Mouse (Mus musculus): ENCODE data around the gene Cpsf4. TPM values are rescaled to one million over a fixed set of nuclear protein-coding genes. Genes with fewer than 3 reads are reported as not detected.

Cpsf4 gene
- total and polyA plus RNA-seq, 2 experiments from 2014 or later = 39.2 to 52.7 TPM

DNA sequence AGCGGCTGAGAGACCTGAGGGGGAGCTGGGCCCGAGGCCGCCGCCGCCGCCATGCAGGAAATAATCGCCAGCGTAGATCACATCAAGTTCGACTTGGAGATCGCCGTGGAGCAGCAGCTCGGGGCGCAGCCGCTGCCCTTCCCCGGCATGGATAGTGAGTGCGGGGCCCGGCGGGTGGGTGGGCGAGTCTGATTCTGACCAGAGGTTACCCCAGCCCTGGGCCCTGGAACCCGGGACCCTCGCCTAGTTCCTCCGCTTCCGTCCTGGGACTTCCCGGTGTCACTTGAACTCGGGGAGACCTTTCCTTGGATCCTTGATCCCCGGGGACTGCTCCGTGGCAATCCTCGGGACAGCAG is 271 bp downstream of the Cpsf4 start:
- H3K9ac ChIP-seq = peak overlapping the region; percentile 87
- no peaks in the 10 kb centered on the region for H3K9me3 ChIP-seq (ENCODE audit: low read length)
- DNase-seq = no peak
- H3K4me1 ChIP-seq (ENCODE audit: insufficient read depth) = peaks cover 18% of the 10 kb centered on the region
- peak overlapping the region; percentile 83 for H3K27ac ChIP-seq (ENCODE audit: low read depth, low read length)
- ATAC-seq = peak; percentile 2; the same call in 1 of the 2 replicates
- H3K4me3 ChIP-seq (ENCODE audit: low read depth, low read length) = peak overlapping the region; percentile 92
- H3K27me3 ChIP-seq (ENCODE audit: insufficient read depth, low read length) = no peaks in the 10 kb centered on the region
- 1% methylated on average over 27 of the region's 28 CpGs for whole genome bisulfite sequencing
- H3K4me2 ChIP-seq (ENCODE audit: low read depth) = peak overlapping the region; percentile 75
- no peak for TF ChIP-seq CTCF (IDR thresholded peaks at IDR 0.05; ENCODE audit: low read depth)
- H3K36me3 ChIP-seq (ENCODE audit: insufficient read depth) = peaks cover 37% of the 10 kb centered on the region

DNA sequence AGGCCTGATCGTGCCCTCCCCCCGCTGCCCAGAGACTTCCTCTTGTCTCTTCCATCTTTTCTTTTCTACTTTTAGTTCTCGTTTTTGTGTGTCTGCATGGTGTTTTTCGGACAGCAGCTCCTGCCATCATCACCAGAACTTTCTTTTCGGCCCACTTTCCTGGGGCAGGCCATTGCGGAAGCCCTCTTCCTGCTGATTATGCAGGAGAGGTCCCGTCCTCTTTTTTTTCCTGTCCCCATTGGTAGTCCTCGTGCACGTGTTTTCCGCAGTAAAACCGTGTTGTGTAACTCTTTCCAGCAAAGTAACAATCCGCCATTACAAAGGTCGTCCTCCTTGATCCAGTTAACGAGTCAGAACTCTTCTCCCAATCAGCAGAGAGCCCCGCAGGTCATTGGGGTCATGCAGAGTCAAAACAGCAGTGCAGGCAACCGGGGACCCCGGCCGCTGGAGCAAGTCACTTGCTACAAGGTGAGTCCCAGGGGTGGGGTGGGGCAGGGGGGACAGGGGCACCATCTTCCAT is 11.5 kb downstream of the Cpsf4 start:
- Histone ChIP-seq H3K9ac (no peak overlapping the region), H3K9me3 (ENCODE audit: low read length) (no peaks in the 10 kb centered on the region), H3K4me3 (ENCODE audit: low read depth, low read length) (no peak overlapping the region), H3K4me2 (ENCODE audit: low read depth) (no peak overlapping the region), H3K27me3 (ENCODE audit: insufficient read depth, low read length) (no peaks in the 10 kb centered on the region), H3K36me3 (ENCODE audit: insufficient read depth) (peaks cover 92% of the 10 kb centered on the region), H3K27ac (ENCODE audit: low read depth, low read length) (no peak overlapping the region), H3K4me1 (ENCODE audit: insufficient read depth) (no peaks in the 10 kb centered on the region)
- 83% methylated on average over 18 of the region's 18 CpGs for WGBS
- TF ChIP-seq CTCF (IDR thresholded peaks at IDR 0.05; ENCODE audit: low read depth) = no peak
- no peak for DNase-seq
- ATAC-seq = no peak

DNA sequence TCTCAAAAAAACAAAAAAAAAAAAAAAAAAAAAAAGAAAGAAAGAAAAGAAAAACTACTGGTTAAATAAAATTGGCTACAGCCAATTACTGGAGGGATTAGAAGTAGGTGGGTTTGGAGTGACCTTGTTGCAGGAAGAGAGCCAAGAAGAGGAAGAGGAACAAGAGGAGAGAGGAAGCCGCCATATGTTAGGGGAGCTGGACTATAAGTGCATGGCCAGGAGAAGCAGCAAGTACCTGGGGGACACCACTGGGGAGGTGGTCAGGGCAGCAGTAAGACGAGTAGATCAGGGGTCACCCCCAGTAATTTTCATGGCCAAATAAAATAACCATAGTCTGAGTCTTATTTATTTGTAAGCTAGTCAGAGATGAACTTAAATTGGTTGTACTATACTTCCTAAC is 18.2 kb downstream of the Cpsf4 start:
- H3K9ac ChIP-seq = no peak overlapping the region
- no peaks in the 10 kb centered on the region for H3K9me3 ChIP-seq (ENCODE audit: low read length)

DNA sequence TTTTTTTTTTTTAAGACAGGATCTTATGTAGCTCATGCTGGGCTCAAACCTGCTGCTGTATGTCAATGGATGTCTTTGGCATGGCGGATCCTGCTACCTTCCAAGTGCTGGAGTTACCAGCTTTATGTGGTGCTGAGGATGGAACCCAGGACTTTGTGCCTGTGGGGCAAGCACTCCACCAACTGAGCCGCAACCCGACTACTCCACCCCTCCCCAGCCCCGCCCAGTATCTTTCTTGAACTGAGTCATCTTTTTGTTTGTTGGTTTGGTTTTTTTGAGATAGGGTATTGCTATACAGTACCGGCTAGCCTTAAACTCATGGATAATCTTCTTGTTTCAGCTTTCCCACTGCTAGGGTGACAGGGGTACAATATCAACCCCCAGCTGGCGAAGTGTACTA is 22.4 kb downstream of the Cpsf4 start:
- peaks cover 14% of the 10 kb centered on the region; the same call in 1 of the 2 replicates for H3K4me1 ChIP-seq (ENCODE audit: insufficient read depth)
- no peak overlapping the region for H3K4me3 ChIP-seq (ENCODE audit: low read depth, low read length)
- no peak overlapping the region for H3K4me2 ChIP-seq (ENCODE audit: low read depth)
- no peak for DNase-seq
- H3K27me3 ChIP-seq (ENCODE audit: insufficient read depth, low read length) = no peaks in the 10 kb centered on the region
- H3K27ac ChIP-seq (ENCODE audit: low read depth, low read length) = no peak overlapping the region
- H3K36me3 ChIP-seq (ENCODE audit: insufficient read depth) = peaks cover 38% of the 10 kb centered on the region
- WGBS = 93% methylated on average over 6 of the region's 6 CpGs
- ATAC-seq = no peak
- TF ChIP-seq CTCF (IDR thresholded peaks at IDR 0.05; ENCODE audit: low read depth) = no peak
- H3K9ac ChIP-seq = no peak overlapping the region
- no peaks in the 10 kb centered on the region for H3K9me3 ChIP-seq (ENCODE audit: low read length)

More for the DNA sequence above, 18.2 kb downstream of the Cpsf4 start:
- whole genome bisulfite sequencing = 91% methylated on average over 2 of the region's 2 CpGs
- TF ChIP-seq CTCF (IDR thresholded peaks at IDR 0.05; ENCODE audit: low read depth) = no peak
- Histone ChIP-seq H3K27ac (ENCODE audit: low read depth, low read length) (no peak overlapping the region), H3K4me3 (ENCODE audit: low read depth, low read length) (no peak overlapping the region), H3K4me2 (ENCODE audit: low read depth) (no peak overlapping the region), H3K27me3 (ENCODE audit: insufficient read depth, low read length) (no peaks in the 10 kb centered on the region), H3K36me3 (ENCODE audit: insufficient read depth) (peaks cover 70% of the 10 kb centered on the region), H3K4me1 (ENCODE audit: insufficient read depth) (peaks cover 5% of the 10 kb centered on the region; the same call in 1 of the 2 replicates)
- DNase-seq (no peak), ATAC-seq (no peak)

DNA sequence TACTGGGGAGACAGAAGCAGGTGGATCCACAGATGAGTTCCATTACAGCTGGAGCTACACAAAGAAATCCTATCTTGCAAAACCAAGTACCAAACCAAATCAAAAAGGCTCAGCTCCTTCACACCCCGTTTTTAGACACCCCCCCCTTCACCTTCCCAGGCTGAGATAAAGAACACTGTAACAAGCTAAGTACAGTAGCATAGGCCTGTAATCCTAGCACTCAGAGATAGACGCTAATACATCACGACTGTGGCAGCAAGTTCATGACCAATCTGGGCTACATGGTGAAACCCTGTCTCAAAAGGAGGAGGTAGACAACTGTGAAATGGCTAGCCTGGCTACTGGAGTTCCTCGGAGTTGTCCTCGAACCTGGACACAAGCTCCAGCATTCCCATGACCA is 23.4 kb downstream of the Cpsf4 start:
- H3K9me3 ChIP-seq (ENCODE audit: low read length) = no peaks in the 10 kb centered on the region
- 51% methylated on average over 5 of the region's 5 CpGs for WGBS
- H3K27me3 ChIP-seq (ENCODE audit: insufficient read depth, low read length) = no peaks in the 10 kb centered on the region
- peak overlapping the region; percentile 97 for H3K9ac ChIP-seq
- TF ChIP-seq CTCF (IDR thresholded peaks at IDR 0.05; ENCODE audit: low read depth) = no peak
- peaks cover 41% of the 10 kb centered on the region for H3K36me3 ChIP-seq (ENCODE audit: insufficient read depth)
- peak overlapping the region; percentile 77 for H3K4me3 ChIP-seq (ENCODE audit: low read depth, low read length)
- peaks cover 14% of the 10 kb centered on the region; the same call in 1 of the 2 replicates for H3K4me1 ChIP-seq (ENCODE audit: insufficient read depth)
- H3K27ac ChIP-seq (ENCODE audit: low read depth, low read length) = no peak overlapping the region
- H3K4me2 ChIP-seq (ENCODE audit: low read depth) = peak overlapping the region; percentile 84
- DNase-seq = no peak
- no peak for ATAC-seq

DNA sequence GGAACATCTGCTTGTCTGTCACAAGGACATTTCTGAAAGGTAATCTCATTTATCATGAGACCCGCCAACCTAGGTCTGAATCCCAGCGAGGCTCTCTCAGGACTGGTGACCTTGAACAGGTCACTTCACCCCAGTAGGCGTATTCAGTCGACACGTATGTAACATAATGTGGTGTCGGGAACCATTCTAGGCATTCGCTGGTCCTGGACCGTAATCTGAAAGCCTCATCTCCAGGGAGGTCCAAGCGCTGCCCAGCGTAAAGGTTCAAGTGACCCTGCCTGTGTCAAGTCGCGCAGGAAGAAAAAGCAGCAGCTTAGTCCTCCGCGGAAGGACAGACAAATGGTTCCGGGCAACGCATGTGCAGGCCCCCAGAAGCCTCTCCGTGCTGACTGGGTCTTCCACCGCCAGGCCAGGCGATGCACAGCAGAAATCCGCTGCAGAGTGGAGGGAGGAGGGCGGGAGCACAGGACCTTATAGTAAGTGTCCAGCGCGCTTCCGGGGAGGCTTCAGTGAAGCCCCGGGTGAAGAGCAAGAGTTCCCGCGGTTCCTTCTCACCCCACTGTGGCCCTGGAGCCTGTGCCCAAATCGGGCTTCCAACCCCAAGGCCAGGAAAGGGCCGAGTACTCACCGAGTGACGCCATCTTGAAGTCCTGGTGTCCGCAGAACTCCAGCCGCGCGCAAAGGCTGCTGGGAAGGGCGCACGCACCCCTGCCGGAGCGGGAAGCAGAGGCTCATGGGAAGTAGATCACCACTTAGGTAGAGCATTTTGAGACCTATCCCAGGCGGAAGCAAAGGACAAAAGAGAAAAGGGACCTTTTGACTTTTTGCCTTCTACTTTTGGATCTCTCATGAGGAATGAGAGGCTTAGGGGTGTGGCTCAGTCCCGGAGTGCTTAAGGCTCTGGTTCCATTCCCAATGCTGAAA is 24.1 kb downstream of the Cpsf4 start:
- H3K9me3 ChIP-seq (ENCODE audit: low read length) = no peaks in the 10 kb centered on the region
- 2% methylated on average over 41 of the region's 41 CpGs for WGBS
- H3K4me3 ChIP-seq (ENCODE audit: low read depth, low read length) = peak overlapping the region; percentile 77
- peaks cover 14% of the 10 kb centered on the region; the same call in 1 of the 2 replicates for H3K4me1 ChIP-seq (ENCODE audit: insufficient read depth)
- DNase-seq (peak; percentile 93), ATAC-seq (peak; percentile 92)
- H3K4me2 ChIP-seq (ENCODE audit: low read depth) = peak overlapping the region; percentile 84
- H3K27ac ChIP-seq (ENCODE audit: low read depth, low read length) = peak overlapping the region; percentile 88
- H3K9ac ChIP-seq = peak overlapping the region; percentile 97
- TF ChIP-seq CTCF (IDR thresholded peaks at IDR 0.05; ENCODE audit: low read depth) = no peak
- H3K36me3 ChIP-seq (ENCODE audit: insufficient read depth) = peaks cover 40% of the 10 kb centered on the region
- no peaks in the 10 kb centered on the region for H3K27me3 ChIP-seq (ENCODE audit: insufficient read depth, low read length)

DNA sequence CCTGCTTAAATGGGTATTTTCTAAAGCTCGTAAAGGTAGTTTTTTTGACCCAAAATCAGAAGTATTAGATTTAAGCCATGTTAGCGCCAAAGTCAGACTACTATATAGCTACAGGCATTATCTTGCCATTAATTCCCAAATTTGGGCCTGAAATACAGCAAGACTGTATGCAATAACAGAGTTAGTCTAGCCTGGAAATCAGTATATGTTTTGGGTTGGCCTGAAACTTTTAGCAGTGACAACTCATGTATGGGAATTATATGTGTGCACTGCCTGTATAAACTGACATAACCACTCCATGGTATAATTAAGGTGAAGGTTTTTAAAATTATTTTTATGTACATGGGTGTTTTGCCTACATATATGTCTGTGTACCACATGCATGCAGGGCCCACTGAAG is 24.9 kb downstream of the Cpsf4 start, which contains the start of gene Atp5j2:
Gene Atp5j2 (minus strand): TSS at position 101 of the 400 bp plus-strand sequence.
- H3K4me2 ChIP-seq (ENCODE audit: low read depth) = peak within 1 kb of the TSS; percentile 84
- H3K4me3 ChIP-seq (ENCODE audit: low read depth, low read length) = peak within 1 kb of the TSS; percentile 77
- DNase-seq (no peak), ATAC-seq (no peak)
- peaks cover 39% of the 10 kb centered on the region for H3K36me3 ChIP-seq (ENCODE audit: insufficient read depth)
- 75% methylated on average over 2 of the region's 2 CpGs for WGBS
- no peak for TF ChIP-seq CTCF (IDR thresholded peaks at IDR 0.05; ENCODE audit: low read depth)
- peaks cover 14% of the 10 kb centered on the region; the same call in 1 of the 2 replicates for H3K4me1 ChIP-seq (ENCODE audit: insufficient read depth)
- H3K9ac ChIP-seq = peak within 1 kb of the TSS; percentile 97
- peak within 1 kb of the TSS; percentile 88 for H3K27ac ChIP-seq (ENCODE audit: low read depth, low read length)
- no peaks in the 10 kb centered on the region for H3K9me3 ChIP-seq (ENCODE audit: low read length)
- no peaks in the 10 kb centered on the region for H3K27me3 ChIP-seq (ENCODE audit: insufficient read depth, low read length)
